Mouse (Mus musculus) thymus, adult 2 months (tissue): ENCODE measurements at regions not wholly inside any gene's neighbourhood (a gene's known extent, or its start where the extent isn't known, plus 50 kb on each side); places are given as distances from the start of the nearest gene placed in this dataset.

Source experiments
- DNase-seq: peaks from one replicate; pipeline ENCODE4 v3.0.0; 2021
- H3K27ac ChIP-seq: fragments of 200-500 bp; 2 replicates; pipeline ENCODE4 v1.5.1; 2012; ENCODE audit warnings: low read length, control low read depth; ENCODE audit not compliant: control insufficient read depth, insufficient read depth
- H3K27me3 ChIP-seq: fragments of 200-500 bp; 2 replicates; pipeline ENCODE4 v1.6.1; 2012; ENCODE audit warnings: mild to moderate bottlenecking, low read length, moderate library complexity, mixed read lengths; ENCODE audit not compliant: control insufficient read depth, insufficient read depth
- H3K36me3 ChIP-seq: fragments of 200-500 bp; 2 replicates; pipeline ENCODE4 v1.6.1; 2012; ENCODE audit warnings: mild to moderate bottlenecking, low read length, moderate library complexity; ENCODE audit not compliant: control insufficient read depth, insufficient read depth
- H3K4me1 ChIP-seq: fragments of 200-500 bp; replicated peaks from 2 replicates; pipeline ENCODE4 v1.6.1; 2012; ENCODE audit warnings: low read length; ENCODE audit not compliant: control insufficient read depth, insufficient read depth
- H3K4me3 ChIP-seq: fragments of 200-500 bp; 2 replicates; pipeline ENCODE4 v1.5.1; 2012; ENCODE audit warnings: mild to moderate bottlenecking, low read length, control low read depth, moderate library complexity; ENCODE audit not compliant: control insufficient read depth, insufficient read depth
- CTCF ChIP-seq: fragments of 200-500 bp; IDR thresholded peaks from 2 replicates; pipeline ENCODE4 v1.5.1; 2012; ENCODE audit warnings: mild to moderate bottlenecking, control low read depth, low read length, moderate library complexity, borderline replicate concordance; ENCODE audit not compliant: control insufficient read depth, poor library complexity, insufficient read depth; ENCODE audit errors: extremely low read depth
- POLR2A ChIP-seq: fragments of 200-500 bp; IDR thresholded peaks from 2 replicates; pipeline ENCODE4 v1.6.1; 2012; ENCODE audit warnings: mild to moderate bottlenecking, low read length, control low read depth, moderate library complexity; ENCODE audit not compliant: control insufficient read depth, poor library complexity, insufficient read depth; ENCODE audit errors: extremely low read depth
- WGBS: fragments of 180-500 bp; shearing (Covaris S2); methylation state at CpG from one replicate; pipeline ENCODE4 v1.1.7; 2018; 5-methylcytosine and 5-hydroxymethylcytosine counted together

- WGBS: 68% methylated on average over 2 of the region's 2 CpGs
- DNase-seq: no peak
Observed at GRCm38 (mm10) chr11:40446846-40447245, 248.2 kb downstream of the Mat2b start.

DNA sequence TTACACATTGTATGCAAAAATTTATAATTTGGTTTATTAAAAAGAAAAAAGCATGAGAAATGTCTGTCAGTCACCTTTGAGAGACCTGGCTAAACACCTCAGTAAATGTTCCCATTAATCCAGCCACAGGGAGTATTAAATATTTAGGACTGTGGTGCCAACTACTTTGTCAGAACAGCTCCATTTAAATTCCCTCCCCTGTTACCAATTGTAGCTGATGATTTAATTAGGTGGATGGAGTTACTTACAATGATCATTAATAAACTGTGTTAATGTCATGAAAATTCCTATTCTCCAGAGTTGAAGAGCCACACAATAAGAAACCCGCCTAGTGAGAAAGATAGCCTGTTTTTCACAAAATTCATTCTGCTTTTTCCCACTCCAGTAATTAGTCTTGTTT lies 261.0 kb downstream of the Mat2b start:
- no peak overlapping the region for H3K4me3 ChIP-seq
- no peaks in the 10 kb centered on the region for H3K4me1 ChIP-seq
- no peak overlapping the region for H3K27ac ChIP-seq
- WGBS: 98% methylated on average over 1 of the region's 1 CpGs
- no peaks in the 10 kb centered on the region for H3K36me3 ChIP-seq
- no peaks in the 10 kb centered on the region for H3K27me3 ChIP-seq
- DNase-seq: no peak
- no peak for TF ChIP-seq CTCF

More at GRCm38 (mm10) chr11:40446846-40447245, 248.2 kb downstream of the Mat2b start:
- Histone ChIP-seq H3K27me3 (no peaks in the 10 kb centered on the region), H3K4me3 (no peak overlapping the region), H3K4me1 (no peaks in the 10 kb centered on the region), H3K36me3 (no peaks in the 10 kb centered on the region), H3K27ac (no peak overlapping the region)
- TF ChIP-seq CTCF (no peak), POLR2A (no peak)

- 71% methylated on average over 2 of the region's 2 CpGs for WGBS
- Histone ChIP-seq H3K27ac (no peak overlapping the region), H3K4me3 (no peak overlapping the region), H3K36me3 (no peaks in the 10 kb centered on the region), H3K4me1 (no peaks in the 10 kb centered on the region), H3K27me3 (no peaks in the 10 kb centered on the region)
- DNase-seq: no peak
- TF ChIP-seq POLR2A (no peak), CTCF (no peak)
Observed at GRCm38 (mm10) chr11:40428858-40429257, 266.1 kb downstream of the Mat2b start.

GRCm38 (mm10) chr11:40424316-40424715 lies 270.7 kb downstream of the Mat2b start:
- no peak overlapping the region for H3K4me3 ChIP-seq
- WGBS: 83% methylated on average over 3 of the region's 3 CpGs
- DNase-seq: no peak
- no peaks in the 10 kb centered on the region for H3K36me3 ChIP-seq
- H3K4me1 ChIP-seq: no peaks in the 10 kb centered on the region
- H3K27ac ChIP-seq: no peak overlapping the region
- no peak for TF ChIP-seq CTCF
- H3K27me3 ChIP-seq: no peaks in the 10 kb centered on the region

- no peak for TF ChIP-seq POLR2A
- no peak for TF ChIP-seq CTCF
- no peaks in the 10 kb centered on the region for H3K4me1 ChIP-seq
- no peaks in the 10 kb centered on the region for H3K27me3 ChIP-seq
- DNase-seq: no peak
- H3K27ac ChIP-seq: no peak overlapping the region
- H3K36me3 ChIP-seq: no peaks in the 10 kb centered on the region
- H3K4me3 ChIP-seq: no peak overlapping the region
Observed at GRCm38 (mm10) chr11:40407571-40407970, 287.4 kb downstream of the Mat2b start.

- Histone ChIP-seq H3K4me3 (no peak overlapping the region), H3K27me3 (no peaks in the 10 kb centered on the region), H3K36me3 (no peaks in the 10 kb centered on the region), H3K27ac (no peak overlapping the region), H3K4me1 (no peaks in the 10 kb centered on the region)
- WGBS: 50% methylated on average over 1 of the region's 1 CpGs
- TF ChIP-seq POLR2A: no peak
- no peak for TF ChIP-seq CTCF
- no peak for DNase-seq
Observed at GRCm38 (mm10) chr11:40402249-40402648, 292.8 kb downstream of the Mat2b start.

- Histone ChIP-seq H3K36me3 (no peaks in the 10 kb centered on the region), H3K27ac (no peak overlapping the region), H3K4me3 (no peak overlapping the region), H3K27me3 (no peaks in the 10 kb centered on the region), H3K4me1 (no peaks in the 10 kb centered on the region)
- TF ChIP-seq POLR2A (no peak), CTCF (no peak)
- DNase-seq: no peak
- 89% methylated on average over 9 of the region's 9 CpGs for WGBS
Observed at GRCm38 (mm10) chr11:40397453-40398104, 297.4 kb downstream of the Mat2b start.
